Mouse (Mus musculus) thymus, postnatal 0 days (tissue): ENCODE data around the gene Bmi1. TPM values are rescaled to one million over a fixed set of nuclear protein-coding genes. Genes with fewer than 3 reads are reported as not detected.

Source experiments
- DNase-seq: peaks from one replicate; pipeline ENCODE4 v3.0.0-alpha.2; 2015; ENCODE audit warnings: low spot score
- polyA plus RNA-seq: library from polyadenylated mRNA; unstranded; fragments of >200 nt; fragmentation: Nextera tagmentation; extraction: Ambion mirVana; gene quantifications from 2 replicates; pipeline ENCODE4 v1.2.1, GENCODE M21; 2015

The Bmi1 gene
- 15.7 TPM in 2 replicates for polyA plus RNA-seq

- peak; percentile 58 for DNase-seq
Observed at GRCm38 (mm10) chr2:18676936-18677491, at the start of gene Bmi1. Bmi1 (plus strand) TSS chr2:18677018.

DNA sequence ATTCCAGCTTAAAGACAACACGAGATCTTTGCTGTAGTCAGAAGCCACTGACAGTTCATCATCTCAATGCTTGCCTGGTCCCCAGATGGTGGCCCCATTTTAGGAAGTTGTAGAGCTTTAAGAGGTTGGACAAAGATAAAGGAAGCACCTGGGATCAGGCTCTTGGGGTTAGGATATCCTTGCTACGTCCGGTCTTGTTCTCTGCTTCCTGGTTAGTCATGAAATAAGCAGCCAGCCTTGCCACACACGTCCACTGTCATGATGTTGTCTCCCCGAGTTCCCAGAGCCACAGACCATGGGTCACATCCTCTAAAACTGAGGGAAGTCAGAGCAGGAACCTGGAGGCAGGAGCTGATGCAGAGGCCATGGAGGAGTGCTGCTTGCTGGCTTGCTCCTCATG lies 46.3 kb upstream of the Bmi1 start:
- no peak for DNase-seq

DNA sequence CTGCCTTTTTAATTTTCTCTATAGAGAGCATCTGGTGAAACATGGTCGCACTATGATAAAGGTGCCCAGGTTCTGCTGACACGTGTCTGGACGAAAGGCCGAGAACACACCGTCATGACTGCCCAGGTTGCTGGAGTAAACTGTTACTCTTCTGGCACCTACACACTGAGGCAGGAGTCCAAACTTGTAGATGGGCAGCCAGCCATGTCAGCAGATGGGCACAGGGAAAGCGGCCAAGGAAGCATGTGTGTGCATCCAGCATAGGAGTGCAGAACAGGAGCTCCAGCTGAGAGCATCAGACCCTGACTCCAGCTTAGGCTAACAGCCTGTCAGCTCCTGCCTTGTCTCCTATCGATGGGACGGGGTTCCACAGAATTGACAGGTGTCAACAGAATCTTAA lies 41.8 kb upstream of the Bmi1 start:
- no peak for DNase-seq

GRCm38 (mm10) chr2:18648563-18648962 lies 28.3 kb upstream of the Bmi1 start:
- DNase-seq: no peak

GRCm38 (mm10) chr2:18654821-18655220 lies 22.0 kb upstream of the Bmi1 start:
- no peak for DNase-seq

DNA sequence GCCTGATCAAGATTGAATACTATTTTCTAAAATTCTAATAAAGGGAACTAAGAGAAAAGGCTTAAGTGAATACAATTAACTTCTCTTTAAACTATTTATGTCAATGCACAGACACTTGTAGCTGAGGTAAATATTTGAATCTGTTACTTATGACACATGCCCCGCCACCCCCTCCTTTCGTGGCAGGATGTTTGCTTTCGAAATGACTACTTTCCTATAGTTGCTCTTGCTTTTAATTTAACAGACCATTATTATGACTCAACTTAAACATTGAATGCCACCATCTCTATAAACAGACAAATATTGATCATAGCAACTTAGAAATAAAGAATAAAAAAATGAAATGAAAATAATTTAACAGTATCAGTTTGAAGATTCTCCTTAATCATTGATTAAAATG lies 12.8 kb upstream of the Bmi1 start:
- no peak for DNase-seq

DNA sequence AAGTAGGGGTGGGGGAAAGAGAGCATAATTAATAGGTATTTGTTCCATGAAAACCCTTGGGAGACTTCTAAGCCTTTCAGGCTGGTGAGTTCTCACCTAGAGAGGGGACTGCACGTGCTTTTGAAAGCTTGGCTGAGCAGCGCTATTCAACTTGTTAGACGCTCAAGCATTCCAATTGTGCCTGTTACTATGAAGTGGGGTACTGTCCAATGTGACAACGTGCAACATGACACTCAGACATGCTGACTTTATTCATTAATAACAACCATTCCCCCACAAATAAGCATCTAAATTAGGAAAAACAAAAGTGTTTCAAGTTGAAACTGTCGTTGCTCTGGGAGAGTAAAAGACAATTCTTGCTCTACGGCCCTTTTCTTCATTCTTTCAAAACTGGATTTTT lies 5.8 kb upstream of the Bmi1 start:
- DNase-seq: no peak

- DNase-seq: peak; percentile 92
Observed at GRCm38 (mm10) chr2:18672133-18672765, 4.6 kb upstream of the Bmi1 start, which contains the start of gene Commd3. Commd3 (plus strand) TSS chr2:18672384.

DNA sequence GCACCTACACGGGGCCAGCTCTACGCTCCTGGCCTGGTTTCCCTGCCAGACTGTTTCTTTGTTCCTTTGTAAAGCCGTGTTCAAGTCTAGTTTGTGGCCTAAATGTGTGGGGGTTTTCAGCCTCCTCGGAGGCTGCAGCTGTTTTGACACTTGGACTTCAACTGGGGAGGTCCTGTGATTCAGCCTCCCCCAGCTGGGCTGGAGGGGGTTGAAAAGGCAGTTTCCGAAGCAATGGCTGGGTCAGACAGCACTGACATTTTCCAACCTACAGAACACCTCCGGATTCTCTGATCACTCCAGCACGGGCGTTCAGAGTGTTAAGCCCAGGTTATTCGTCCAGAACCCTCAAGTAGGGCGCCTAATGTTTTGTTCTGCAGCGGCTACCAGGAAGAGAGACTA lies 4.1 kb upstream of the Bmi1 start:
- DNase-seq: no peak

GRCm38 (mm10) chr2:18673766-18674165 lies 3.1 kb upstream of the Bmi1 start:
- DNase-seq: no peak

- DNase-seq: no peak
Observed at GRCm38 (mm10) chr2:18674193-18674902, 2.5 kb upstream of the Bmi1 start.

- DNase-seq: no peak
Observed at GRCm38 (mm10) chr2:18675681-18676456, 949 bp upstream of the Bmi1 start.

DNA sequence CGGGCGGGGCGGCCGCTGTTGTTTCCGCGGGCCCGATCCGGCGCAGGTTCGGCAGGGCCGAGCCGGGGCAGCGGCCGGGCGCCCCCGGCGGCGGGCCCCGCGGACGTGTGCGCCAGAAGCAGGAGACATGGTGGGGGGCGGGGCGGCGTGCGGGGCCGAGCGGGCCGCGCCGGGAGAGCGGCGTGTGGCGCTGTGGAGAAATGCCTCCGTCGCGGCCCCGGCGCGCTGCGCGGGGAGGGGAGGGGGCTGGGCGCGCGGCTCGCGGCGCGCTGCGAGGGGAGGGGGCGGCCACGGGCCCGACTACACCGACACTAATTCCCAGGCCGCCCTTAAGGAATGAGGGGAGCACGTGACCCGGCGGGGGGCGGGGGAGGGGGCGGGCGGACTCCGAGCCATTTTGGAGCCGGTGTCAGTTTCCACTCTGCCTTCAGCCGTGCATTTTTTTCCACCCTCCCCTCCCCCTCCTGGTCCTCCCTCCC lies 322 bp upstream of the Bmi1 start:
- peak; percentile 72 for DNase-seq

- DNase-seq: no peak
Observed at GRCm38 (mm10) chr2:18677631-18678471, 1.0 kb downstream of the Bmi1 start.

- no peak for DNase-seq
Observed at GRCm38 (mm10) chr2:18679701-18680100, 2.9 kb downstream of the Bmi1 start.

- DNase-seq: no peak
Observed at GRCm38 (mm10) chr2:18680501-18680900, 3.7 kb downstream of the Bmi1 start.

- no peak for DNase-seq
Observed at GRCm38 (mm10) chr2:18680961-18681360, 4.1 kb downstream of the Bmi1 start.

- no peak for DNase-seq
Observed at GRCm38 (mm10) chr2:18684062-18684461, 7.2 kb downstream of the Bmi1 start.

GRCm38 (mm10) chr2:18686386-18686785 lies 9.6 kb downstream of the Bmi1 start:
- DNase-seq: no peak

- DNase-seq: no peak
Observed at GRCm38 (mm10) chr2:18686826-18687519, 10.2 kb downstream of the Bmi1 start.
